Mouse (Mus musculus): ENCODE measurements at regions not wholly inside any gene's neighbourhood (a gene's known extent, or its start where the extent isn't known, plus 50 kb on each side); places are given as distances from the start of the nearest gene placed in this dataset.

DNA sequence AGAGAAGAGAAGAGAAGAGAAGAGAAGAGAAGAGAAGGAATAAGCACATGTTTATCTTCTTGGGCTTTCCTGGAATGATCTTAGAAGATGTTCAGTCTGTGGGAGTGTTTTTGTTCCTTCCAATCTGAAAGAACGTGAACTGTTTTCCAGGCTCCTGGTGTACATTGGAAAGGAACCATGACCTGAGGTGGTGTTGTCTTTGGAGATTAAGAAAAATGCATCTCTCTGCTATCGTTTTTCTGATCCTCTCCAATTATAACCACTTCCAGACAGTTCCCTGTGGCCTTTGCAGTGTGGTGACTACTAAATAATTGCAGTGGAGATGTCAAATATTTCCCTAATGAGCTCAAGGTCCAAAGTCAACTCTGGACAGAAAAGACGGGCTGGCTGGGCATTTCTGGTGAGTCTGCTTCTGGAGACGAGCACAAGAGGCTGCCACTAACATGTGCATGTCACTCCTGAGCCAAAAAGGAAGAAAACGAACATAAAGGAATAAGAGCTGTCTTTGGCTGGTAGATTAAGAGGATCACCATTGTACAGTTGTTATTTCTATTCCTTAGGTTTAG lies 431.7 kb downstream of the Adgrl2 start:
- peak; percentile 2 to 39 for DNase-seq

DNA sequence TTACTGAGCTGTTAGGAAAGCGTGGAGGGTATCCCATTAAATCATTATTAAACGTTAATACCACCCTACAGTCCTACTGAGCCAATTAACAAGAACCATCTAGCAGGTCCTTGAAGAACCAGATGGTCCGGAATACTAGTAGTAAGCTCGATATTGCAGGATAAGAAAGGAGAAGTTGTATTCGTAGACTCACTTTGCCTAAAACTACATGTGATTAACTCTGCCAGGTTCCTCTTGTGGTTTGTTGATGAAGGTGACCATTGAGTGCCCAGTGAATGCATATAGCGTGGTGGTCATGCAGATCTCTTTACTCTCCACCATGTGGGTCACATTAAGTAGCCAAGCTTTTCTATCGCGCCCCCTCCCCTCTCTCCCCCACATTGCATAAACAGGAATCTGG lies 435.0 kb downstream of the Adgrl2 start:
- no peak for DNase-seq

DNA sequence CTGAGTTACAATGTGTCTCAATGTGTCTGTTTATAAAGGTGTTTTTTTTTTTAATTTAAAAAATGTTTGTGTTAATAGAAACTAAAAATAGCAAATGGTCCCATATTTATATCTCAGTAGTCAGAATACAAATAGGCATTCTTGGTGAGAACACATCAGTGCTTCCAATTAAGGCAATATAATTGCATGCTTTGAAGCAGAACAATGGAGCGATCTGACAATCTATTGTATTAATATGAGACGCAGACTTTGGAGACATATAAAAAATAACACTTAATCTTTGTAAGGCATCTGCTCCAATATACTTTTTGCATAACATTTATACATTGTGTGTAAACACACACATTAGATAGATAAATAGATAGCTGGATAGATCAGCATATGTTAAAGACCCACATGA lies 439.6 kb downstream of the Adgrl2 start:
- no peak for DNase-seq

DNA sequence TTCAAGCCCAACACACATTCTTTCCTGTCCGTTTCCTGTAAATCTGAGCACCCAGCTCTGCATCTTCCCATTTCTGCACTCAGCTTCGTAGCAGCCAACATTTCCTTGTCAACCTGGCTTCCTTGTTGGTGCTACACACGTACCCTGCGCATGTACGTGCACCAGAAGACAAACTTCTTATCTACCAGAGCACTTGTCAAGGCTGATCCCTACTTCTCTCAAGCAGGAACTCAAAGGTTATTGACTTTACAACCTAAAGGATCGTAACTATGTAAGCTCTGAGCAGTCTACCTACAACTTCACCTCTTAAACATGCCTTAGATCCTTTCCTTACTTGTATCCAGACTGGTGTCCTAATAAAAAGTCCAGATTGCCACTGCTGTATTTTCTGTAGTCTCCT lies 445.4 kb downstream of the Adgrl2 start:
- DNase-seq = no peak

DNA sequence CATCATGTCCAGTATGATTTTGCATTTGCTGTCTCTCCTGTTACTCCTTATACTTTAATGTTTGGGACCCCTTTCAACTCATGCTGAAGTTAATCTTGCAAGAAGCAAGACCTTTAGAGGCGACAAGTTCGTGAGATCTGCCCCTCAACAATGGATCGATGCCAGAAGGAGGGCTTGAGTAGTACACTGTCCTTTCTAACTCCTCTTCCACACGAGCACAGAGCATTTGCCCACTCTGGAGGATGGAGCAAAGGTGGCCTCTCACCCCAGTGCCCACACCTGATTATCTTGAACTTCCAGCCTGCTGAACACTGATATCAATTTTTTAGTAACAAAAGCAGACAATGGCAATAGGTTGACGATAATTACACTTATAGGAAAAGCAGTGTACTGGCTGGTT lies 448.1 kb downstream of the Adgrl2 start:
- DNase-seq = no peak

DNA sequence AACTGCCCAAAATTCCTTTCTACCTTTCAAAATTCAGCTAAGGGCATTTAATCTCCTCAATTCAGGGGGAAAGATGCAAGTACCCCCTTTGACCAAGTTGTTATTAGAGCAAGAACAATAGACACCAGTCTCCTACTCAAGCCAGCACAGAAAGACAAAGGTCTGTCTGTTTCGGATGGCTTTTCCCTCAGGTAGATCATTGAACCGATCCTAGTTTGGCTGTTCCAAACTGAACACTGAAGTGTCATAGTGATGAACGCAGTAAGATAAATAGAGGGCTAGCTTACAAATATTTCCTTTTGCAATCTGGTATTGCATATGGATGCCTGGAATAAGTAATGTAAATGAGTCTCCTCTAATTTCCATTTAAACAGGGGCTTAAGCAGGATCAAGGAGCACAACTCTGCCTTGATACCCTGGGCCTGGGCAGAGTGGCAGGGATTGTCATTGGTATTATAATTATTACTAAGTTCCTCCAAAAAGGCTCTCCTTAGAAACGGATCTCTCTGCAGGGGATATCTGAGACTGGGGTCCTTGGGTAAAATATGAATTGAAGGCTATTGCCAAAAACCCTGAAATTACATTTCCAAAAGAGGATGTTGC lies 452.6 kb downstream of the Adgrl2 start:
- no peak for DNase-seq

DNA sequence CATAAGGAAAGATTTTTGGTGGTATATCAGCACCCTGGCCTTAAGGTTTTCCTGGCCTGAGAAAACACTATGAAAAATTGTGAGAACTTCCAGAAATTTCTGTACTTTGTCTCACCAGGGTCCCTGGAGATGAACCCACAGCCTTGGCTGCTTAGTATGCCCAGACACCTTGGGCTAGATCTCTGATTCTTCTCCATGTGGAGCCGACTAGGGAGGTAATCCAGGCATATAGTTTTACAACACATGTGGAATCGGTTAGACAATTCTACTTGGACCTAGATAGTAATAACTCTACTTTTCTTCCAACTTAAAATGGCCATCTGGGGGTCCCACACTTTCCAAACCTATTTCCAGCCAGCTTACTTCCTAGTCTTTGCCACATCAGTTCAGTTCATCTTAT lies 460.5 kb downstream of the Adgrl2 start:
- no peak for DNase-seq

DNA sequence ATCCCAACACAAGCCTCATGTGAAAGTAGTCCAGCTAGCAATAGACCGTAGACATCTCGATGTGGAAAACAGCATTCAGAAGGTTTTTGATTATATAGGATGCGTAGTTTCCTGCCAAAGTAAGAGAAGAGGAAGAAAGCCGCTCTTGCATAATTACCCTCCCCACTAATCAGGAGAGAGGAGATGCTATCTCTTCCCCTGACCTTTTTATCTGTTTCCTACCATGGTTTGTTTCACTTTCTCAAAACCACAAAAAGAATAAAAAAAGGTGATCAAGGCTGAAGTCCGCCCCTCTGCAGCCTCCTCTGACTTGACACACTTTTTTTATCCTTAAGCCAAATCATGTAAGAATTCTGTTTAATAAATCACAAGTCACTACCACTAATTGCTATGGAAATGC lies 480.0 kb downstream of the Adgrl2 start:
- no peak for DNase-seq

DNA sequence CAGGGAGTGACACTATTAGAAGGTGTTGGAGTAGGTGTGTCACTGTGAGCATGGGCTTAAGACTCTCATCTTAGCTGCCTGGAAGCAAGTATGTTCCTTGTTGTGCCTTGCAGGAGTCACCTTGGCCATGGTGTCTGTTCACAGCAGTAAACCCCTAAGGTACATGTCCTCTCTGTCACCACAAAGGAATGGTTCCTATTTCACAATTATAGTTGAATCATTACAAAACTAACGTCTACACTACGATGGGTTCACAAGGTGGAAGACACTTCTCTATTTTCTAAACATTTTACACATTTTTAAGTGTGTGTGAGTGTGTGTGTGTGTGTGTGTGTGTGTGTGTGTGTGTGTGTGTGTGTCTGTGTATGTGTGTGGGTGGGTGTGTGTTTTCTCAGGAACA lies 485.4 kb downstream of the Adgrl2 start:
- DNase-seq = no peak

DNA sequence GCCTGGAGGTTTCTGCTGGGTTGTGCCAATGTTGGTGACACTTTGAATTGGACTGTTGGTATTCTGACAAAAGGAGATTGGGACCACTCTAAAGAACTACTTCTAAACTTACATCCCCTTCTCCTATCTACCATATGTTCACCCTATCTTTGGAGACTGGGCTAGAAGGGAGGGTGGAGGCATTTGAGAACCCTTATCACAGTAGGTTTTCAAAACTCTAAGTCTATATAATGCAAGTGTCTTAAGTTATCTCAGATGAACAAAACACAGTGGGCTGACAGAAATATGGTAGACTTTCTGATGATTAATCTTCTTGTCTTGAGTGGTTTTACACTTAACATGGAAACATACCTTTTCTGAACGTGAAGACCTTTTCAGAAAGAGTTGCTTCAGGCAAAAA lies 486.9 kb downstream of the Adgrl2 start:
- no peak for DNase-seq

DNA sequence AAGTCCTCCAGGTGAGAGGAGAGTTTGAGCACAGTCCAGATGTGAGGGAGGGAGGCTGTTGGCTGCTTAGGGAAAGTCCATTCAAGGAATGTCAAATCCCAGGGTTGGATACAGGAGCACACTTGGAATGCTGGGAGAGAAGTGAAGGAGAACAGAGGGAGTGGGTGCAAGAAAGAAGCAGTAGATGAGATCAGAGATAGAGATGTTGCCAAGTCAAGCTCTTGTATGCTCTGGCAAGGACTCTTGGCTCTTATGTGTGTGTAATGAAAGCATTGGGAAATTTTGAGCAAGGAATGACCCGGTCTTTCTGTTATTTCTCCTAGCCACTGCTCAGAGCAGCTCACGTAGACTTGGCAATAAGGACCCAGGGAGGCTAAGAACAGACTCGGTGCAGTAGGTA lies 488.6 kb downstream of the Adgrl2 start:
- DNase-seq = no peak

DNA sequence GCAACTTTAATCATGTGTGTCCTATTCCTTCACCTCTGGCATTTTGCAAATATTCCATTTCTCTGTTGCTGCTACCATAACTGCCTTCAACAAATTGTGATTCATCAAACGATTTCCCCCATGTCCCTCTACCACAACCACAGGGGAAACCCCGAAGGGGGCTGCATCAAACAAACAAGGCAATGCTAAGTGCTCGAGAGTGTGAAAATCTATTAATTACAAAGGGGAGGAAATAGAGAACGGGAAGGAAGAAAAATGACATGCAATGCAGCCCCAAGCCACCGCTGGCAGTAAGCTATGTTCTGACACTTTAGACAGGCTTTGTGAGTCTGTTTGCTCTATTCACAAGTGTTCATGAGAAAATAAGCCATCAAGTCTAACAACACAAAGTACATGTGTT lies 493.7 kb downstream of the Adgrl2 start:
- DNase-seq = no peak

DNA sequence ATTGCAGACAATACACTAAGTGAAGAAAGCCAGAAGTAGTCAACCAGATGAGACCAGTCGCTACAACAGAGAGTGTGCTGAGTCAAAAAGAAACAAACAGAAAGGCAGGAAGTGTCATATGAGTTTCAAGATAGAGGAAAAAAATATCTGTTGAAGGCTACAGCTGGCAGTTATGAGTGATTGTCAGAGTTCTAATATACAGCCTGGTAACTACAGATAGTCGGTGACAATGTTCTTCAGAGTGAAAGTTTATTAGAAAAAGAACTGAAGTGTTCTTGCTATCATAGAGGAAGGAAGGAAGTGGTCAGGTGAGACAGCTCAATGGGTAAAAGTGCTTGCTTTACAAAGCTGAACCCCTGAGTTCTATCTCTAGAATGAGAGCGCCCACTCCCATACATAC lies 499.1 kb downstream of the Adgrl2 start:
- DNase-seq = no peak

DNA sequence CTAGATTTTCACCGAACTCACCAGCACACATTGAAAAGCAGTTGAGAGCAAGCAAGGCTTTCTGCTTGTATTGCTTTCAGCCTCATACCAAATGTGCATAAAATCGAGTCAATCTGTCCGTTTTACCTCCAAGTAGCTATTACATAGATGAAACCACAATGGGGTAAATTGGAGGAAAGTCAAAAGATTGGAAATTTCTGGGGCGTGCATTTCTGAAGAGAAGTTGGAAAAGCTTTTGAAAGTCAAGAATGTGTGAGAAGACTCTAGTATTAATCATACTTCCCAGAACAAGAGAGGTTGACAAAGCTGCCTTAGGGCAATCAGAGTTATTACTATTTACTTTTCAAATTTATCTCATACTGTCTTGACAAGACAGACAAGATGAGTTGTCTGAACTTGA lies 501.2 kb downstream of the Adgrl2 start:
- DNase-seq = no peak

DNA sequence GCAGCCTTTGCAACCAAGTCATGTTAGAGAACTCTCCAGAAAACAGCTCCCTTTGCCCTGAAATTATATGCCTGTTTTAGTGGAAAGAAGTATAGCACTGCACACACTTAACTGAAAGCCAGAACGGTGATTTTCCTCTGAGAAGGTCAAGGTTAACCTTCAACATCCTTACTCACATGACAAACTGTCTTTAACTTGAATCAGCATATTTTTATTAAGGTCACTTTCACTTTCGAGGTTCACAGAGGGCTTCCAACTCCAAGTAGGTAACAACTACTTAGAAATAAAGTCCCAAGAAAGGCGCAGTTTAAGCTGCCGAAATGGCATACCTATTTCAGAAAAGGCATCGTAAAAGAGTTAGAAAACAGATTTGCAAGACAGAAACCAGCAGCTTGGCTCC lies 502.4 kb downstream of the Adgrl2 start:
- no peak for DNase-seq

DNA sequence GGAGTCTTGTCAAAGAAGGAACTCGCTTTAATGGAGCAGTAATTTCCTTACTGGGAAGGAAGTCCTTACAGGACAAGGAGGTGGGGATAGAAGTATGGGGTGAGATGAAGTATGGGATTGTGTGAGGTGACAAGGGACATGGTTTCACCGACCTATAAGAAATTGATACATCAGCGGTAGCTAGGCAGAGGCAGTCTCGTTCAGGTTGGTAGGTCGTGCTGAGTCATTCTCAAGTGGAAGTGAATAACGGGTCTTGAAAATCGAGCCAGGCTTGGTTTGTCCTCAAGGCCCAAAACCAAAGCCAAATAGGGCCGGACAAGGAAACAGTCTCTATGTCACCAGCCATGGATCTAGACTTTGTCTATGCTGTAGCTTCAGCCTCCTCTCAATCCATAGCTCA lies 514.5 kb downstream of the Adgrl2 start:
- no peak for DNase-seq

DNA sequence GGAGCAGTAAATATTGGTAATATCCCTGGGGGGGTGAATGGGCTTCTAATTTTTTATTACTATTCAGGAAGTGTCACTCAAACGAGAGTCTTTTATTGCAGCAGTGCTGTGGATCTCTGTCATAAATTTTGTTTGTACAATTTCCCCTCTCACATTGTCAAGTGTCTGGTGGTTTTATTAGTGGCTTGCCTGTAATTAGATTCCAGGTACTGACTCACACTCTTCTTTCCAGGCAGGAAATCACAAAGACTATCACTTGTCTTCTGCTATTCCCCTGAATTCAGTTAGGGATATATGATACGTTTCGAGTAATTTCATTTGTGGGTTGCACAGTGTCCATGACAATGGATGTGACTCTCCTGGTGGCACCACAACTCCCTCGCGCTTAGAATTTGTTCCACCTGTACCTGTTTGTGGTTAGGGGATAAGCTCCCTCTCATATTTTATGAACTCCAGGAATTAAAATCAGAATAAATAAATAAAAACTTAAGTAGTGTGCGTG lies 517.4 kb downstream of the Adgrl2 start:
- no peak for DNase-seq

DNA sequence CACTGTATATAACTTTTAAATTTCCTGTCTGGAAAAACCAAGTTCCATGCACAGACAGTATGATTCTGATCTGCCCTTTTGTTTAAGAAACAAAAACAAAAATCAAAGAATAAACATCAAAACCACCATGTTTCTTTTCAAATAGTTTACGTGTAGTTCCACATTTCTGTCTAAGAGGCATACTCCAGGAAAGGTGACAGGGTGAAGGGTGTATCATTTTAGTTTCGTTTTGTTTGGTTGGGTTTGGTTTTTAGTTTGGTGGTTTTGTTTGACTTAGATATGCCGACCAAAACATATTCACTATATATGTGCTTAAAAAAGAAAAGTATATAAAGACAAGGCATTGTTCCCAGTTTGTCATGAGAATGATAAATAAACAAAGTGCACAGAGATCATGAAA lies 524.9 kb downstream of the Adgrl2 start:
- no peak for DNase-seq

DNA sequence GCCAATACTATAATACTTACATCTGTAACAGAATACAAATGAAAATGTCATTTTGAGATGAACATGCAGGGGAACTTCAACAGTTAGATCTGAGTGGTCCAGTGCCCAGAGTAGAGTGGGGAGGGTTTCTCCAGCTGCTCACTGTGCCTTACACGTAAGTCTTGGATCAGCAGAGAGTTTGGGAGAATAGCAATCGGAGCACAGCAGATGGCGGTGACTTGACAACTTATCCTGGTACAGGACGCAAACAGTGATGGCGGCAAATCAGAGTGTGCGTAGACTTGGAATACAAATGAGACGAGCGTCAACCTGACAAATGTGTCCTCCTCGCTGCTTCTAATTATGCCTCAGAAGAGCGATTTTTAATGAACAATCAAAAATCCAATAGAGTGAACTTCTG lies 527.6 kb downstream of the Adgrl2 start:
- no peak for DNase-seq

DNA sequence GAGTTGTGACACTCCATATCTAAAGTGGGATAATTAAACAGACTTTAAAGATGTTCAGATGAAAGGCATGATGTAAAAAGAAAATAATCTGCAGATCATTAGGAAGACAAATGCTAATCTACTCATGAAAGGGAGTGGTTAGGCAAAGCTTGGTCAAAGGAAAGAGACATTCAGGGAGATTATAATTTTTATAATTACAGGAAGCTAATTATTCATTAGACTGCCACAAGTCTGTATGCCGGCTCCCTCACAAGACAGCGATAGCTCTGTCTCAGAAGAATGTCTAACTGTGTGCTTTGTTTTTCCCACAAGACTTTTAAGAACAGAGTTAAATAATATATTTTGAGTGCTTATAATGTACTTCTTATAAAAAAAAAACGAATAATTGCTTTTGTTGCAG lies 541.5 kb downstream of the Adgrl2 start:
- DNase-seq = no peak

DNA sequence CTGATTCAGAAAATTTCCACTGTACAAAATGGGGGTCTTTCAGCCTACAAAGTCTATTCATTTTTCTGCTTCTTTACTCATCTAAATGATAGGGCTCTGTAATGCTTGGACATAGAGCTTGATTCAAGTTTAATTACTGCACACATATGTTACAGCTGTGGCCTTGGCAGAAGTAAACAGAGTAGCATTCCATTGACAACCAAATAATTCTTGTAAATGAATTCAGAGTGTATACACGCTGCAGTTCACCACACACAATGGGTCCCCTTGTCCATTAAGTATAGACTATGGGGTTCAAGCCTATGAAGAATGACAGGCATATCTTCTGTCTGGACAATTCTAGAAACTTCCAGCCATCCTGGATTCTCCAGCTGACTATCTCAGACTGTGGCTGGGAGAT lies 541.9 kb downstream of the Adgrl2 start:
- DNase-seq = no peak

DNA sequence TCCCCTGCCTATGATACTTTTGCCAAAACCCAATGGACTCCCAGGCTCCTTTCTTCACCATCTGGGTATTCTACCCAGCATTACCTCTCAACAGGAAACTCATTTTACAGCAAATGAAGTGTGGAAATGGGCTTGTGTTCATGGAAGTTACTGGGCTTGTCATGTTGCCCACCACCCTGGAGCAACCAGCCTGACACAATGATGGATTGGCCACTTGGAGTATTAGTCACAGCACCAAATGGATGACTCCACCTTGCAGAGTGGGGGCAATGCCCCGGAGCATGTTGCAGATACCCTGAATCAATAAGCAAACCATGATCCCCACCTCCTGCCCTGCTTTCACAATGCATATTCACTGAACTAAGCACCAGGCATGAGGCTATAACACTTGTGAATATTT lies 543.5 kb downstream of the Adgrl2 start:
- no peak for DNase-seq

DNA sequence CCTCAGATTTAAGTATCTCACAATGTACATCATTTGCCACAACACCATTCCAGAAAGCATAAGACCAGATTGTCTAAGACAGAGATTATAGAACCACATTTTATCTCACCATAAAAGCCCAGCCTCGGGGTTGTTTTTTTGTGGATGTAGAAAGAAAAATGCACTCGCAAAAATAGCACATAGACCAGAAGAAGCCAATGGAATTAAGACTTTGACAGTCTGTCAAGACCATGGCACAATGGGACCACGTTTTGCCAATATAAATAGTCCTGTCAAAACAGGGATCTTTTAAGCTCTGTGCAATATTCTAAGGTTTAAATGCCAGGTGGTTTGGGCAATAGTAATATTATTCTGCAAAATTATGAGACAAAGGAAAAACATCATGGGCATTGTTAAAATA lies 547.3 kb downstream of the Adgrl2 start:
- DNase-seq = no peak

DNA sequence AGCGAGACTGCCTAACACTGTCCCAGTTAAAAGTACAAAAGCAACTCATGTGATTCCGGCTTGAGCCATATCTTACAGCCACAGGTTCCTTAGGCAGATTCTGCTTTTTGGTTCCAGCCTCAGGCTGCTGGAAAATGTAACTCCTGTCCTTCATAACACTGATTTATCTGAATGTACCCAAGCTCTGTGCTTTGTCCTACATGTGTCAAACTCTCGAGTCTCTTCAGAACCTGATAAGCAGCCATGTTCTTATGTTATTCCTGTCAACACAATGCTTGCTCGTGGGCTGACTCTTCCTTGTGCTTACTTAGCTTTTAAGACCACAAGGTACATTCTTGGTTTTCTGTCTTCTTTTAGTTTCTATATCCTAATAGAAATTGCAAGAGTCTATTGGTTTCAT lies 556.3 kb downstream of the Adgrl2 start:
- DNase-seq = no peak

All from kidney, adult 8-10 months (tissue).